Mouse (Mus musculus) liver, embryonic 16.5 days (tissue): Measurements from ENCODE around the gene Spns3. TPM values are rescaled to one million over a fixed set of nuclear protein-coding genes. Genes with fewer than 3 reads are reported as not detected.
A peak's percentile ranks its signal among the peaks of the same experiment; 100 is the strongest.

Source experiments
- ATAC-seq: fragments of 200-750 bp; cut with Nextera tagmentation; 2 replicates; pipeline ENCODE4 v1.8.0; 2017; ENCODE audit warnings: low read depth, mild to moderate bottlenecking, moderate number of reproducible peaks, moderate library complexity
- H3K27ac ChIP-seq: fragments of 300-500 bp; sonication (generic); 2 replicates; pipeline ENCODE4 v1.5.1; 2014; ENCODE audit warnings: mild to moderate bottlenecking, low read length
- H3K27me3 ChIP-seq: fragments of 300-500 bp; sonication (generic); 2 replicates; pipeline ENCODE4 v1.6.1; 2014; ENCODE audit warnings: low read depth, low read length, mixed read lengths; ENCODE audit not compliant: control insufficient read depth, insufficient read depth
- H3K36me3 ChIP-seq: fragments of 300-500 bp; sonication (generic); 2 replicates; pipeline ENCODE4 v1.6.1; 2014; ENCODE audit warnings: mild to moderate bottlenecking; ENCODE audit not compliant: control insufficient read depth, insufficient read depth
- H3K4me1 ChIP-seq: fragments of 300-500 bp; sonication (generic); 2 replicates; pipeline ENCODE4 v1.6.1; 2014; ENCODE audit warnings: low read depth, low read length, mixed read lengths; ENCODE audit not compliant: control insufficient read depth
- H3K4me2 ChIP-seq: fragments of 300-500 bp; sonication (generic); 2 replicates; pipeline ENCODE4 v1.6.1; 2014; ENCODE audit warnings: low read depth, low read length, mixed read lengths
- H3K4me3 ChIP-seq: fragments of 300-500 bp; sonication (generic); 2 replicates; pipeline ENCODE4 v1.5.1; 2014; ENCODE audit warnings: low read depth, mild to moderate bottlenecking, low read length
- H3K9ac ChIP-seq: fragments of 300-500 bp; sonication (generic); 2 replicates; pipeline ENCODE4 v1.6.1; 2014; ENCODE audit warnings: low read depth, low read length
- H3K9me3 ChIP-seq: fragments of 300-500 bp; sonication (generic); replicated peaks from 2 replicates; pipeline ENCODE4 v1.6.1; 2016; ENCODE audit warnings: low read length; ENCODE audit not compliant: control insufficient read depth
- WGBS: fragments of 180-500 bp; shearing (Covaris S2); extraction: QIAGEN DNeasy Blood & Tissue Kit; methylation state at CpG from one replicate; pipeline ENCODE4 v1.1.7; 2014; ENCODE audit not compliant: insufficient replicate concordance; 5-methylcytosine and 5-hydroxymethylcytosine counted together
- polyA plus RNA-seq: library from polyadenylated mRNA; unstranded; fragments of >200 nt; fragmentation: Nextera tagmentation; extraction: Ambion mirVana; gene quantifications from 2 replicates; pipeline ENCODE4 v1.2.1, GENCODE M21; 2015

The Spns3 gene
- polyA plus RNA-seq, 1 experiment from 2014 or later: 1.6 TPM

DNA sequence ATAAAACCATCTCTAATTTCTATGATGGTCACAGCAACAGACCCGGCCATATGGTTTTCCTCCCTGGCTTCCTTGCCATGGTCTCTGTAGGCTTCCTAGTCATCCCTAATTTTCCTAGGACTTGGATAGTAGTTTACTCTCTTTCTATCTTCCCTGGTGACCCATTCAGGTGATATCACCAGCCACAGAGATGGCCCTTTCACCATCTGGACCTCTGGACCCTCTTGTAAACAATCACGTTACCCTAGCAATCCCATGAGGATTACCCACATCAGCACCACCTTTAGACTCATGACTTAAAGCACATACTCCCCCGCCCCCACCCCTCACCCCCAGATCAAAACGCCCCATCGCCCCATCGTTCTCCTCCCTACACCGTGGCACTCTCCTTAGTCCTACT, 16.0 kb upstream of the Spns3 start:
- Histone ChIP-seq H3K27me3 (no peaks in the 10 kb centered on the region), H3K4me1 (peaks cover 7% of the 10 kb centered on the region), H3K4me3 (no peak overlapping the region), H3K9me3 (no peaks in the 10 kb centered on the region), H3K27ac (no peak overlapping the region), H3K36me3 (no peaks in the 10 kb centered on the region), H3K4me2 (no peak overlapping the region), H3K9ac (no peak overlapping the region)
- 64% methylated on average over 7 of the region's 7 CpGs for WGBS
- no peak for ATAC-seq

DNA sequence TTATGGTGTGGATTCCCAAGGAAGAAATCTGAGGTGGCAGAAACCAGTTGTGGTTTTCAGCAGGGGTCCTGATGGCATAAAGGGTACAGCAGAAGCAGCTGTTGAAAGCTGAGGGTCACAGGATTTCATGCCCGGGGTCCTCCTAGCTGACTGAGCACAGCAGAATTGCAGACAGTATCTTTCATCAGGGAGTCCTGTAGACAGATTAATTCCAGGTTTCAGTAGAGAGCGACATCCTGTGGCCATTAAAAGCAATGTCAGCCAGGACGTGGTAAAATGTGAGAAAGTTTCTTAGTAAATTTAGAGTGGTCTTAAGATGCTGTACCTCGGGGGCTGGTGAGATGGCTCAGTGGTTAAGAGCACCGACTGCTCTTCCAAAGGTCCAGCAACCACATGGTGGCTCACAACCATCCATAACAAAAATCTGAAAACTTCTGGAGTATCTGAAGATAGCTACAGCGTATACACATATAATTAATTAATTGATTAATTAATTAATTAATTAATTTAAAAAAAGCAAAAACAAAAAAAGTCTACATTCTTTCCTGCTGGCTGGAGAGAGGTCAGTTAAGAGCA, 14.0 kb upstream of the Spns3 start:
- no peaks in the 10 kb centered on the region for H3K9me3 ChIP-seq
- WGBS: 18% methylated on average over 6 of the region's 6 CpGs
- H3K4me2 ChIP-seq: no peak overlapping the region
- H3K4me1 ChIP-seq: no peaks in the 10 kb centered on the region; the same call in 1 of the 2 replicates
- no peak for ATAC-seq
- no peaks in the 10 kb centered on the region for H3K27me3 ChIP-seq
- no peak overlapping the region for H3K27ac ChIP-seq
- H3K36me3 ChIP-seq: no peaks in the 10 kb centered on the region
- H3K9ac ChIP-seq: no peak overlapping the region
- no peak overlapping the region for H3K4me3 ChIP-seq

DNA sequence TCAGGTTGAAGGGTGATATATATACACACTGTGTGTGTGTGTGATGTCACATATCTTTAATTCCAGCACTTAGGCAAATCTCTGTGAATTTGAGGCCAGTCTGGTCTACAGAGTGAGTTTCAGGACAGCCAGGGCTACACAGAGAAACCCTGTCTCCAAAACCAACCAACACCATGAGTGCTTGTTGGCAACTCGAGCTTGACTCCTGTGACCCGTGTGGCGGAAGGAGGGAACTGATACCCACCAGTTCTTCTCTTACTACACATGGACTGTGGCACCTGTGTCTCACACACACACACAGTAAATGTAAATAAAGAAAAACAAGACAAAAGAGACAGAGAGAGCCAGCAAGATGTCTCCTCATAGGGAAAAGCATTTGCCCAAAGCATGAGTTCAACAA, 10.4 kb upstream of the Spns3 start:
- Histone ChIP-seq H3K36me3 (no peaks in the 10 kb centered on the region), H3K4me1 (no peaks in the 10 kb centered on the region; the same call in 1 of the 2 replicates), H3K27me3 (no peaks in the 10 kb centered on the region), H3K27ac (no peak overlapping the region), H3K9me3 (no peaks in the 10 kb centered on the region), H3K4me3 (no peak overlapping the region), H3K9ac (no peak overlapping the region), H3K4me2 (no peak overlapping the region)
- no peak for ATAC-seq
- 59% methylated on average over 3 of the region's 3 CpGs for WGBS

DNA sequence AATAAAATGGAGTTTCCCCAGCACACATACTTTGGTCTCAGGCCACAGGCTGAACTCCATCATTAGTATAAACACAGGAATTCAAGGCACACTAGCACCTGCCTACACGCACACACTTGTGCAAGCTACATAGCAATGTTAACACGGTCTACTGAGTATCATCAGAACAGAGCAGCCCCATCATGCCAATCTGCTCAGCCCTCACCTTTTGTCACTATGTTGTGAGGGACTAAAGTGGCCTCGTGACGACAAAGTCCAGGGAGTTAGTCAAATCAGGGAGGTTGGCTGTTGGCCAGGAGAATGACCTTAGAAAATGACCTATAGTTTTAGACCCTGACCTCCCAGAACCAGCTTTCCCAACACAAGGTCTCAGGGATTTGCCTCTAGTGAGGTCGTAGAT, 7.8 kb upstream of the Spns3 start:
- no peak overlapping the region for H3K4me3 ChIP-seq
- H3K4me1 ChIP-seq: no peaks in the 10 kb centered on the region; the same call in 1 of the 2 replicates
- WGBS: 62% methylated on average over 5 of the region's 5 CpGs
- no peaks in the 10 kb centered on the region for H3K36me3 ChIP-seq
- ATAC-seq: 0 out of 2 replicates have a peak, but pooled peaks have one; percentile 24
- no peaks in the 10 kb centered on the region for H3K9me3 ChIP-seq
- no peak overlapping the region for H3K4me2 ChIP-seq
- H3K27ac ChIP-seq: no peak overlapping the region
- H3K9ac ChIP-seq: no peak overlapping the region
- H3K27me3 ChIP-seq: no peaks in the 10 kb centered on the region

DNA sequence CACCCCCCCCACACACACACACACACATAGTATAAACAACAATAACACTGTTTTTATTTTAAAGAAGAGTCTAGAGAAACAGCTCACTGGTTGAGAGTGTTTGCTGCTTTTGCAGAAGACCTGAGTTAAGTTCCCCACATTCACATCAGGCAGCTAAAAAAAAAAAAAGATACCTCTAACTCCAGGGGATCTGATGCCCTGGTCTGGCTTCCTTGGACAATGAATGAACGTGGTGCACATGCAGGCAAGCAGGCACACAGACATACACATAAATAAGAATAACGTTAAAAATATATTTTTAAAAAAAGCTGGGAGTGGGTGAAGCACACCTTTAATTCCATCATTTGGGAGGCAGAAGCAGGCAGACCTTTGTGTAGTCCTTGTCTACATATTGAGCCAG, 6.6 kb upstream of the Spns3 start:
- no peak overlapping the region for H3K4me3 ChIP-seq
- H3K27me3 ChIP-seq: no peaks in the 10 kb centered on the region
- H3K4me2 ChIP-seq: no peak overlapping the region
- H3K9ac ChIP-seq: no peak overlapping the region
- no peak for ATAC-seq
- no peaks in the 10 kb centered on the region; the same call in 1 of the 2 replicates for H3K4me1 ChIP-seq
- no peaks in the 10 kb centered on the region for H3K36me3 ChIP-seq
- 42% methylated on average over 2 of the region's 2 CpGs for WGBS
- no peaks in the 10 kb centered on the region for H3K9me3 ChIP-seq
- H3K27ac ChIP-seq: no peak overlapping the region

DNA sequence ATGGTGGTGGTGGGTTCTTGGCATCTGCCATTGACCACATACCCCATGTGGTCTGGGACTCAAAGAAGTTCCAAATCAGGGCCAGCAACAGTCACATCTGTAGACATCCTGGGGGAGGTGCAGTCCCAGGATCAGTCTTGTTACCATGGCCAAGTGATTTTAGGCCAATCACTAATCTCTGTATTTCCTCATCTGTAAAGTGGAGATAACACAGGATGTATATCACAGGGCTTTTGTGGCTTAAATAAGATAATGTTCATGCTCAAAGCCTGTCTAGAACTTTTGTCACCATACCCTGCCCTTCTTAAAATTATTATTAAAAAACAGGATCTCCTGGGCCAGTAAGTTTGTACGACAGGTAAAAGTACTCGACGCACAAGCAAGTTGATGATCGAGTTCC, 6.2 kb upstream of the Spns3 start:
- no peak overlapping the region for H3K27ac ChIP-seq
- no peak overlapping the region for H3K4me3 ChIP-seq
- WGBS: 64% methylated on average over 4 of the region's 4 CpGs
- H3K4me2 ChIP-seq: no peak overlapping the region
- no peak overlapping the region for H3K9ac ChIP-seq
- H3K36me3 ChIP-seq: no peaks in the 10 kb centered on the region
- no peaks in the 10 kb centered on the region; the same call in 1 of the 2 replicates for H3K4me1 ChIP-seq
- no peaks in the 10 kb centered on the region for H3K9me3 ChIP-seq
- no peaks in the 10 kb centered on the region for H3K27me3 ChIP-seq
- ATAC-seq: no peak

DNA sequence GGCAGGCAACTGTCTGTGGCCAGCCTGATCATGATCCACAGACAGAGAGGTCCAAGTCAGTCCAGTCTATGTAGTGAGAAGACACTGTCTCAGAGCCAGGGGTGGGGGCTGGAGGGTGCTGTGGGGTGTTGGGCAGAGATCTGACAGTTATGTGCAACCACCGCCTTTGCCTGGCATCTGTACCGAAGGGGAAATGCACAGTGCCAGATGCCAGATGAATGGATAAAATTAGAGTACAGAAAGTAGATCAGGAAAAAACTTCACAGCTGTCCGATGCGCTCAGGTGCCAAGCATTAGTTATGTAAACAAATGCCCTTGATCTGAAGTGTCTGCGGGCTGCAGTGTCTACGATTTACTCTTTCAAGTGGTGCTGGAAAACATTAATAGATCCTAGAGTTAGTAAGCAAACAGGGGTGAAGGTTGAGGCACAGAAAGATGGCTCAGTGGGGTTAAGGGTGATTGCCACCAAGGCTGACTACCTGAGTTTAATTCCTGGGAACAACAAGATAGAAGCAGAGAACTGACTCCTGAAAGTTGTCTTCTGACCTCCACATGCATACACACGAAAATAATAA, 1.3 kb upstream of the Spns3 start:
- H3K36me3 ChIP-seq: no peaks in the 10 kb centered on the region
- no peak for ATAC-seq
- H3K9me3 ChIP-seq: no peaks in the 10 kb centered on the region
- no peaks in the 10 kb centered on the region for H3K4me1 ChIP-seq
- no peaks in the 10 kb centered on the region for H3K27me3 ChIP-seq
- no peak overlapping the region for H3K9ac ChIP-seq
- no peak overlapping the region for H3K4me3 ChIP-seq
- WGBS: 39% methylated on average over 7 of the region's 7 CpGs
- no peak overlapping the region for H3K4me2 ChIP-seq
- no peak overlapping the region for H3K27ac ChIP-seq

DNA sequence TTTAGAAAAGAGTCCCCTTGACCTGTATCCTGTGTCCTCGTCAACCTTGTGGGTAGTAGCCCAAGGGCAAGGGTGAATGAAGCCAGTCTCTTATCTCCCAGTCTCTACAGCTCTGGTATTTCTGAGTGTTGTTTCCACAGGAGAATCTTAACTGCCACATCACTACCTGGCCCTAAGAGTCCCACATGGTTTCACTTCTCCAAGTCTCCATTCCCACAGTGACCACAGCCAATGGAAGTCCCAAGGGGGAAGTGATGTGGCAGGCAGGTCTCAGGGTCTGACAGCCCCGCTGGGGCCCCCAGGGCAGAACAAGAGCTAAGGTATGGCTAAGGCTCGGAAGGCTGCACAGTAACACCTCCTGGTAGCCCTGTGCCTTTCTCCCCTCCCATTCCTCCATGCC, 3.1 kb downstream of the Spns3 start:
- no peak for ATAC-seq
- H3K4me1 ChIP-seq: peaks cover 2% of the 10 kb centered on the region; the same call in 1 of the 2 replicates
- no peak overlapping the region for H3K4me2 ChIP-seq

DNA sequence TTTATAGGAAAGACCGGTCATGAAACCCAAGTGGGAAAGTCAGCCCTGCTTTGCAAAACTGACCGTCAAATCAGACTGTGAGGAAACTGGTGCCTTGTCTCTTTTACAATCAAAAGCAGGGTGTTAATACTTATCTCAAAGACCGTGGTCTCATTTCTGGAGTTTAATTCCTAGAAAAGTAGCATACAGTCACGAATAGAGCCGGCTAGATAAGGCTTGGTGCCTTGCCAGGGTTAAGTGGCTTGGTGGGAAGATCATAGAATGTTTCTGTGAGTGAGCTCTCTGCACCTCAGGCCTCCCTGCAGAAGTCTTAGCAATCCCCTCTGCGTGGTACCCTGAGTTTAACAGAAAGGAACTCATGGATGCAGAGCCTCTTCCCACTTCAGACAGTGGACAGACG, 5.6 kb downstream of the Spns3 start:
- WGBS: 24% methylated on average over 7 of the region's 7 CpGs
- Histone ChIP-seq H3K9ac (no peak overlapping the region), H3K4me3 (no peak overlapping the region), H3K4me2 (no peak overlapping the region), H3K4me1 (peaks cover 2% of the 10 kb centered on the region; the same call in 1 of the 2 replicates), H3K36me3 (no peaks in the 10 kb centered on the region), H3K27me3 (no peaks in the 10 kb centered on the region), H3K27ac (no peak overlapping the region), H3K9me3 (no peaks in the 10 kb centered on the region)
- ATAC-seq: no peak

More for the DNA sequence above, 3.1 kb downstream of the Spns3 start:
- H3K4me3 ChIP-seq: no peak overlapping the region
- H3K27ac ChIP-seq: no peak overlapping the region
- 27% methylated on average over 3 of the region's 3 CpGs for WGBS
- H3K27me3 ChIP-seq: no peaks in the 10 kb centered on the region
- no peaks in the 10 kb centered on the region for H3K9me3 ChIP-seq
- H3K36me3 ChIP-seq: no peaks in the 10 kb centered on the region
- no peak overlapping the region for H3K9ac ChIP-seq
